Mouse (Mus musculus) bone marrow, adult 2 months (tissue): ENCODE measurements around the gene Stim1. TPM values are rescaled to one million over a fixed set of nuclear protein-coding genes. Genes with fewer than 3 reads are reported as not detected.

Experiments used
- H3K27ac ChIP-seq: fragments of 200-500 bp; 2 replicates; pipeline ENCODE4 v1.5.1; 2012; ENCODE audit warnings: low read depth, mild to moderate bottlenecking, control low read depth, inconsistent platforms, low read length; ENCODE audit not compliant: control insufficient read depth, poor library complexity, insufficient read depth
- H3K4me1 ChIP-seq: fragments of 200-500 bp; 2 replicates; pipeline ENCODE4 v1.6.1; 2011; ENCODE audit warnings: low read length; ENCODE audit not compliant: control insufficient read depth, insufficient read depth
- H3K4me3 ChIP-seq: fragments of 200-500 bp; replicated peaks from 2 replicates; pipeline ENCODE3; 2011; ENCODE audit warnings: mild to moderate bottlenecking, low read depth, low read length, control low read depth; ENCODE audit not compliant: control insufficient read depth
- CTCF ChIP-seq: fragments of 200-500 bp; IDR thresholded peaks from 2 replicates; pipeline ENCODE4 v1.5.1; 2011; ENCODE audit warnings: low read length, control low read depth; ENCODE audit not compliant: control insufficient read depth, insufficient read depth
- POLR2A ChIP-seq: fragments of 200-500 bp; IDR thresholded peaks from 2 replicates; pipeline ENCODE4 v1.6.1; 2011; ENCODE audit warnings: low read depth, mild to moderate bottlenecking, control low read depth, low read length, borderline replicate concordance; ENCODE audit not compliant: control insufficient read depth
- WGBS: fragments of 180-500 bp; shearing (Covaris S2); methylation state at CpG from one replicate; pipeline ENCODE4 v1.1.7; 2018; 5-methylcytosine and 5-hydroxymethylcytosine counted together
- polyA plus RNA-seq: library from polyadenylated mRNA; stranded (reverse); fragments of >200 nt; gene quantifications from 2 replicates; pipeline ENCODE4 v1.2.4, GENCODE M21; 2011; ENCODE audit warnings: low replicate concordance; ENCODE audit not compliant: missing spikeins, insufficient read depth, insufficient read length

Stim1 gene
- polyA plus RNA-seq, 1 experiment: 24.8 TPM

DNA sequence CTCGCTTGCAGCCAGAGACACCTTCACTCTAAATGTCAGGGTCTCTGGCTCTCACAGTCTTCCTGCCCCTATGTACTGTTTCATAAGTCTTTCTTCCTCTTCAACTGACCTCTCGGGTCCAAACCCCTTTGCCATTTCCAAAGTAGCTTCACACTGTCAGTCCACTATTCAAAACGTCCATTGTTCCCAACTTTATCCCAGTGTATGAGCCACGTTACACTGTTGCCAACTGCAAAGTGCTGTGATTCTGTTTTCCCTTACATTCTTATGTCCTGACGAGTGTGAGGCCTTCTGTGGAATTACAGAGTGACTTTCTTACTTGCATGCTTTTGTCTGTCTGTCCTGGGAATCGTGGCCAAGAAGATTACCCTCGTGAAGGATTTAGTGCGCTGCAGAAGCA is 200.0 kb downstream of the Stim1 start:
- WGBS: 91% methylated on average over 8 of the region's 8 CpGs
- no peaks in the 10 kb centered on the region for H3K4me1 ChIP-seq
- TF ChIP-seq CTCF (no peak), POLR2A (no peak)
- H3K27ac ChIP-seq: no peak overlapping the region
- H3K4me3 ChIP-seq: no peak overlapping the region

DNA sequence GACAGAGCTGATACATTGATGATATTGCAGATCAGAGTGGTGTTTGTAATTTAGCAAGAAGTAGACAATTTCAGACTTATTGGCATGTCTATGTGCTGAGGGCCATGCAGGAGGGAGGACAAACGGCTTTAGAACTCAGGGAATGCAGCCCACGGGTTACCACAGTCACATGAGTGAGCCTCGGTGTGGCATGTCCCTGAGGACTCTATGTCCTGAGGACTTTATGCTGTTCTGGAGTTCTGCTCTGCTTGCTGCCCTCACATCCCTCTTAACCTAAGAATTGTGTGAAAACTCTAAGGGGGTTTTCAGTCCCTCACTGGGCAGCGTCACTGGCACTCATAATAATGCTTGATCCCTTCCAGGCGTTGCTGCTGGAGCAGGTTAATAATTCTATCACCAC is 205.1 kb downstream of the Stim1 start:
- Histone ChIP-seq H3K27ac (no peak overlapping the region), H3K4me3 (no peak overlapping the region), H3K4me1 (no peaks in the 10 kb centered on the region)
- 74% methylated on average over 5 of the region's 5 CpGs for WGBS
- no peak for TF ChIP-seq CTCF
- no peak for TF ChIP-seq POLR2A

DNA sequence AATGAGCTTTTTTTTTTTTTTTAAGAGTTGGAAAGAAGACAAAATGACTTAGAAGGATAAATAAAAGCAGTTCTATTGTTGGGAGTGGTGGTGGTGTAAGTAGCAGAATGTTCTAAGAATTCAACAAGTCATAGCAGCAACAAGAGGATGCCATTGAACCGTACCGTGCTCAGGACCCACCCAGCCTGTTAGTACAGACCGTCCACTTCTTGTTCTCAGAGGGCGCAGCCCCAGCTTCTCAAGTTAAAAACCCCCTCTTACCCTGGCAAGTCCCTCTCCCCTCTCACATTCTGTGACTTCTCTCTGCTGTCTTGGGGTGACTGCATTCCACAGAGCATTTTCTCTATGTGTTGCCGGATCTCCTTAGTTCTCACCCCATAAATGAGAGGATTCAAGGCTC is 209.0 kb downstream of the Stim1 start:
- H3K27ac ChIP-seq: no peak overlapping the region
- no peak overlapping the region for H3K4me3 ChIP-seq
- TF ChIP-seq CTCF: no peak
- TF ChIP-seq POLR2A: no peak
- no peaks in the 10 kb centered on the region for H3K4me1 ChIP-seq
- WGBS: 92% methylated on average over 5 of the region's 5 CpGs

DNA sequence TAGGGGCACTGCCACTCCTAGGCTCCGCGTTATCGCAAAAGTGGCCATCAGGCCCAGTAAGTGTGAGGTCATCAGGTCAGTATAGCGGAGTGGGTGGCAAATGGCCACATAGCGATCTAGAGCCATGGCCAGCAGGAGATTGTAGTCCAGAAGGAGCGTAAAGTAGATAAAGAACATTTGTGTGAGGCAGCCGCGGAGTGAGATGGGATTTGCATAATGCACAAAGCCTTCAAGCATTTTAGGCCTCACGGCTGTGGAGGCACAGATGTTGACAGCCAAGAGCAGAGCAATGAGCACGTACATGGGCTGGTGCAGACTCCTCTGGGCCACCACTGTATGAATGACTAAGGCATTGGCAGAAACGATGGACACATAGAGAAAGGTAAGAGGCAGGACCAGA is 209.8 kb downstream of the Stim1 start:
- Histone ChIP-seq H3K4me3 (no peak overlapping the region), H3K4me1 (no peaks in the 10 kb centered on the region), H3K27ac (no peak overlapping the region)
- no peak for TF ChIP-seq POLR2A
- 89% methylated on average over 11 of the region's 11 CpGs for WGBS

DNA sequence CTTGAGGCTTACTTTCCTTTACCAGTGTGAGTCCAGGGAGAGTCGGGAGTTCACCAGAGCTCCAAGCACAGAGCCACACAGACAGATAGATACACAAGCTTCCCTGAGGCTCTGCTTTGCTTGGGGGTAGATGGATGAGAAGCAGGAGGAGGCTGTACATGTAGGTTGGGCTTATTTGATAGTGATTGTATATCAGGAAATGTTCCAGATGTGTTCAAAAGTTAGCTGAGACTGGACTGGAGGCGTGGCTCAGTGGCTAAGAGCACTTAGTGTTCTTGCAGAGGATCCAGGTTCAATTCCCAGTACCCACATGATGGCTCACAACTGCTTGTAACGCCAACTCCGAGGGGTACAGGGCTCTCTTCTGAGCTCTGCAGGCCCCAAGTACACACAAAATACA is 210.8 kb downstream of the Stim1 start:
- Histone ChIP-seq H3K4me1 (no peaks in the 10 kb centered on the region), H3K4me3 (no peak overlapping the region), H3K27ac (no peak overlapping the region)
- WGBS: 80% methylated on average over 4 of the region's 4 CpGs
- TF ChIP-seq CTCF (no peak), POLR2A (no peak)

DNA sequence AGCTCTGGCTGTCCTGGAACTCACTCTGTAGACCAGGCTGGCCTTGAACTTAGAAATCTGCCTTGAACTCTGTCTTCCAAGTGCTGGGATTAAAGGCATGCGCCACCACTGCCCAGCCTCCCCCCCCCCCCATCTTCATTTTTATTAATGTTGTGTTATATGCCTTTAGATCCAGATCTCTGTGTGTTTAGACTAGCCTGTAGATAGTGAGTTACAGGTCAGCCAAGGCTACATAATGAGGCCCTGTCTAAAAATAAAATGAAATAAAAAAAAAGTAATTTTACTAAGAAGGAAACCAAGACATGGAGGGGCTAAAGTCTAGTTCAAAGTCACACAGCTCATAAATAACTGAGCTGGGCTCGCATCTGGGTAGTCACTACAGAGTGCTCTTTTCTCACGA is 211.3 kb downstream of the Stim1 start:
- no peak overlapping the region for H3K4me3 ChIP-seq
- no peaks in the 10 kb centered on the region for H3K4me1 ChIP-seq
- WGBS: 76% methylated on average over 3 of the region's 3 CpGs
- H3K27ac ChIP-seq: no peak overlapping the region
- TF ChIP-seq POLR2A (no peak), CTCF (no peak)

DNA sequence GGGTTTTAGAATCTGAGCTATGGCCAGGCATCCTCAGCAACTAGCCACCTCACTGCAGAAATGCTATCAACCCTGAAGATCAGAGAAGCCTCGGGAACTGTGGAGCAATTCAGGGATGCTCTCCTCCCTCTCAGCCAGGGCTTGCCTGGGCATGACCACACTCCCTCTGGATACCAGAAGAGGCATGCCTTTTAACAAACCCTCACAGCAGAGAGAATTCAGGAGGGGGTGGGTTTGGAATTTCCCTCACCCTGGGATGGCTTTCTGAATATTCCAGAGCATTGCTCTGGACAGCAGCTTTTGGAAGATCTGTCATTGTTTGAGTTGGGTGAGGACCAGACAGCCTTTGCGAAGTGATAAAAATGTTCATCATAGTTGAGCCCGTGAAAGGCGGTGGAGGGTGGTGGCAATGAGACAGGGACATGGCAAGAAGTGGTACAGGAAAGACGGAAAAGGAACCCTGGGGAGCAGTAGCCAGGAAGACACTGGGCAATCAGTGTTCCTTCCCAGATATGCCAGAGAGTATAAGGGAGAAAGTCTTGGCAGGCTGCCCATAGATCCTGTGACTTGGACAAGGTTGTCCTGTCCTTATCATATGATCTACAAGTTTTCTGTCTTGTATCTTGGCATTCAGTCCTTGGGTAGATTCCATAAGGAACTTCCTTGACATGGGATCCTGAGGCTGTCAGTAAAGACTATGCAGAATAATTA is 211.9 kb downstream of the Stim1 start:
- Histone ChIP-seq H3K4me1 (no peaks in the 10 kb centered on the region), H3K27ac (no peak overlapping the region), H3K4me3 (no peak overlapping the region)
- TF ChIP-seq POLR2A: no peak
- no peak for TF ChIP-seq CTCF
- WGBS: 82% methylated on average over 5 of the region's 5 CpGs

DNA sequence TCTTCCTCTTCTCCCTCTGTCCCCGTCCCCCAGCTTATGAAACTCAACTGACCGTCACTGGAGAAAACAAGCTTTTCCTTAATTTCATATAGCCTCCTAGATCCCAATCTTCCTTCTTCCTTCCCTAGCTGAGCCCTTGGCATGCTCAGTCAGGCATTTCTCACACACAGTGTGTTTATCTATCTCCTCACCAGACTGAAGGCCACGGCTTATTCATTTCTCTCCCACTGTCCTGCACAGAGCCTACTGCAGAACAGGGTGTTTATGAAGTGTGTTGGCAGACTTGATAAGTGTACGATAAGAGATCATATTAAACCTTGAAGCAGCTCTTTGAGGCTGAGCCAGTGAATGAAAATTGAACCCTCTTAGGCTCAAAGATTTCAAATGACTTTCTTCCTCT is 213.2 kb downstream of the Stim1 start:
- Histone ChIP-seq H3K4me3 (no peak overlapping the region), H3K4me1 (no peaks in the 10 kb centered on the region), H3K27ac (no peak overlapping the region)
- 59% methylated on average over 4 of the region's 4 CpGs for WGBS
- TF ChIP-seq CTCF (no peak), POLR2A (no peak)

DNA sequence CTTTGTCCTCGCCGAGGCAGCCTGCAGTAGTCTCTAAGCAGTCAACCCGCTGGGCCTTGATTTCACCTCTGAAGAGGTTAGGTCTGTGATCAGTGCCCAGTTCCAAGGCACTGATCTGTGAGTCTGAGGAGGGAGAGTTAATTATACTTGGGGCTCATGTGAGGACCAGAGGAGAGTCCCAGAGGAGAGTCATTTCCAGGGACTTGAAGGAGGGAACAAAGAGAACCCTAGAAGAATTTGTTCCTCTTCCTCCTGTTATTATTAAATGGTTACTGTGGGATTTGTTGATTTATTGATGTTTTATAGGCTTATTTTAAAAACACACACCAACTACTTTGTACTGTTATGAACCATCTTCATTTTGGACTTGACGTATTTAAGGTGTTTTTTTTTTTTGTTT is 214.0 kb downstream of the Stim1 start, which contains the start of gene Olfr543:
Gene Olfr543 (minus strand): TSS at position 101 of the 400 bp plus-strand sequence.
- TF ChIP-seq POLR2A (no peak), CTCF (no peak)
- Histone ChIP-seq H3K4me1 (no peaks in the 10 kb centered on the region), H3K4me3 (no peak within 1 kb of the TSS), H3K27ac (no peak within 1 kb of the TSS)
- 92% methylated on average over 4 of the region's 4 CpGs for WGBS
